Mouse (Mus musculus) retina, postnatal 1 day (tissue): ENCODE measurements around the gene D1Ertd622e.

Experiments
- DNase-seq: peaks from one replicate; pipeline ENCODE4 v3.0.0-alpha.2; 2012

The D1Ertd622e gene

DNA sequence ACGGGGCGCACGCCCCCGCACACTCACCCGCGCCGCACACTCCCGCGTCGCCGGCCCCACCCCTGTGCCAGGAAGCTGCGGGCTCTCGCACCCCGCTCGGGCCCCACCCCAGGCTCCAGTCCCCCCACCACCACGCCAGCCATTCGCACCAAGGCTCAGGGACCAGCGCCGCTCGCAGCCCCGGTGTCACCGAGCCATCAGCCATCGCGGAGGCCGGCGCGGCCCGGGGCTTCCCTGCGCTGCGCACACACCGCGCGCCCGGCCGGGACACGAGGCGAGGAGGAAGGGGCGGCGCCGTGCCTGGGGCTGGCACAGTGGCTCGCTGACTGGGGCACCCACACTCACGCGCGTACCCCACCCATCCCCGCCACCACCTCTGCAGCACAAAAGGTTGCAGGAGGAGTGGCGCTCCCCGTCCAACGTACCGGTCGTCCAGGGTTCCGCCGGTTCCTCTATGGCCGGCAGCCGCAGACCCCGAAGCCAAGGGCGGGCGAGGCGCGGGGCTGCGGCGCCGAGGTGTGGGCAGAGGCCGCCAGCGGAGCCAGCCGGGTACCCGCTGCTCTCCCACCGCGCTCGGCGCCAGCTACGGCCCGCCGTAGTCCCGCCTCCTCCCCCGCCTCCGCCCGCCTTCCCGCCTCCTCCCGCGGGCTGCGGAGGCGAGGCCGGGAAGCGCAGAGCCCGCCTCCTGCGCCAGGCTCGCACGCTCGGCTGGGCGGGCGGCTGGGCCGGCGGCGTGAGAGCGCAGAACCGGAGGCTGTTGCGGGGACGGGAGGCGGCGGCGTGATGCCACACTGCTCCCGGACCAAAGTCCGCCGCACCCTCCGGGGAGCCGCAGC lies at the start of gene D1Ertd622e:
Gene D1Ertd622e (minus strand): TSS at position 669 of the 836 bp plus-strand sequence.
- peak; percentile 92 for DNase-seq

DNA sequence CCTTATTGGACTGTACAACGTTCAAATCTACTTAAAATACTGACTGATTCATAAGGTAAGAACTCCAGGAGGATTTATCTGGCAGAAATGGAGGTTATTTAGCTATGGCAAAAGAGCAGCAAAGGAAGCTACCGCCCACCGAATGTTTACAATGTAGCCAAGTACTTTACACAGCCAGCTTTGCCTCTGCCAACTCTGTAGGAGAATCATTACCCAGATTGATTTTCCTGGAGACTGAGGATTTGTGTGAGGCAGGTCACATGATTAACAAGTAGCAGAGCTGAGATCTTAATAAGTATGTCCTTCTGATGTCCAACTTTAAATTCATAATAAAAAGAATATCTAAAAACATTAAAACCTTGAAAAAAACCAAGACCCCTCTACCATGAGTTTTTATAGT lies 48.6 kb upstream of the D1Ertd622e start:
- no peak for DNase-seq

DNA sequence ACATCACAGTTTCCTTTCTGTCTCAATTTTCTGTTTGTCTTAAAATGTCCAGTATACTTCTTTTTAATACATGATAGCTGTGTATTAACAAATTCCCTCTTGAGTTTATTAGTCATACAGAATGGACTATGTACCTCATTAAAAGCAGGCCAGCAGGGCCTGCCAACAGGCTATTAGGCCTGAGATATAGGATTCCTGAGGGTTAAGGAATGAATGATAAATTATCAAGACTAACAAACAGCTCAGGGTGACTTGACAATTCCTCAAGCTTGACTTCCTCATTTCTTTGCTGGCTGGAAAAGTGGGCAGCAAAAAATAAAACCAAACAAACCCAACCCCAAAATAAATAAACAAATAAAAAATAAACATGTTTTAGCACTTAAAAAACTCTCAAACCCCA lies 43.5 kb upstream of the D1Ertd622e start:
- DNase-seq = no peak

DNA sequence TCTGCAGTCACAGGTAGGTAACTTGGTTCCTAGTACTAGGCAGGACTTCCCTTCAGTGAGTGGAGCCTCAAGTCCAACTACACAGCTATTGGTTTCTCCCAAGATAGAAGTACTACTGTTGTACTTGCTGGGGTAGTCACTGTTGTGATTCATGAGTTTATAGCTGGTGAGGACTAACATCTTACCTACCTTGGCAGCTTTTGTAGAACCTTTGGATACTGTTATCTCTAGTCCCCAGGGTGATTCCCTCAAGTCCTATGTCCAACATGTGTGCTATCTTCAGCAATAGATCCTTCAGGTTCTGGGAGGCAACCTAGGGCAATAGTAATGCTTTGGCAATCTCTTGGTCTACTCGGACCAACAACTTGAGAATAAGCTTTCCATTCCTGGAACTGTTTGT lies 42.8 kb upstream of the D1Ertd622e start:
- no peak for DNase-seq

- DNase-seq = peak; percentile 19
Observed at GRCm38 (mm10) chr1:97698956-97699570, 37.2 kb upstream of the D1Ertd622e start.

- DNase-seq = no peak
Observed at GRCm38 (mm10) chr1:97697273-97697672, 35.4 kb upstream of the D1Ertd622e start.

- no peak for DNase-seq
Observed at GRCm38 (mm10) chr1:97693825-97694224, 32.0 kb upstream of the D1Ertd622e start.

GRCm38 (mm10) chr1:97688756-97689155 lies 26.9 kb upstream of the D1Ertd622e start:
- DNase-seq = peak; percentile 38

GRCm38 (mm10) chr1:97676526-97677177 lies 14.8 kb upstream of the D1Ertd622e start:
- DNase-seq = no peak

DNA sequence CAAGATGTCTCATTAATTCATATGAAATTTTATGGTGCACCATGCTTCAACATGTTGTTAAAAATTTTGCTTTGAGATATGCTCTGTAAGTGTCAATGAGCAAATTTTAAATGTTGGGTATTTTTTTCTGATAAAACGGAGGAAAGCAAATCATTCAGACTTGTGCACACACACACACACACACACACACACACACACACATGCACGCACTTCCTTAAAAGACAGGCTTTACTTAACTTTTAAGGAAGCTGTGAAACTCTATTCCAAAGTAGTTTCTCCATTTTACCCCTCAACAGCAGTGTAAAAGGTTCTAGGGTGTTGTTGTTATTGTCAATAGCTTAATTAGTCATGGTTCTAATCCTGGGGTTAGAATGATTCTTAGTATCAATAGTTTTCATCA lies 14.2 kb upstream of the D1Ertd622e start:
- no peak for DNase-seq

- DNase-seq = no peak
Observed at GRCm38 (mm10) chr1:97672849-97673248, 11.0 kb upstream of the D1Ertd622e start.

DNA sequence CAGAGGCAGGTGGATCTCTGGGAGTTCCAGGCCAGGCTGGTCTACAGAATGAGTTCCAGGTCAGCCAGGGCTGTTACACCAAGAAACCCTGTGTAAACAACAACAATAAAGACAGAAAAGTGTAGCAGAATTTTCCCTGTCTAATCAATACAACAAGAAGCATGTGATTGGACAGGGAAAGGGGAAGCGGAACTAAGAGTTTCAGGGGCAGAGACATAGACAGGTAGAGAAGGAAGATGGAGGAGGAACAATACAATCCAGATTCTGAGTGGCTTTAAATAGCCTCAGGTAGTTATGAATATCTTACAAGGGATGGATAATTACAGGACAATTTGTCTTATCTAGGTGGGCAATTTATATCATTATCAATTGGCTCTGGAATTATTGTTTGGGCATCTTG lies 5.4 kb upstream of the D1Ertd622e start:
- no peak for DNase-seq

DNA sequence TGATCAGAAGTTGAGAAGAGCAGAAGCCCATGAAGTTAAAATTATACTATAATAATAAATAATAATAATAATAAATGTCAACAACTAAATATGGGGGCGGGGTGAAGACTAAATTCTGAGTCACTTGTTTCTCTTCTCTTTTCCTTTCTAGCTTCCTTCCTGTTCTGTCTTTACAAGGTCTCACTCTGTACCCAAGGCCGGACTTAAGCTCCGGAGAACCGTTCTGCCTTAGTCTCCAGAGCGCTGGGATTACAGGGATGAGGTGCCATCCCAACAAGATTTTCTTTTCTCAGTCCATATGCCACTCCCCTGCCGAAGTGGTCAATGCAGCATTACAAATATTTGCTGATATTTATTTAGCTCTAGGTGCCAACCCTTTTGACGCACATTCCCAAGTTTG lies 450 bp upstream of the D1Ertd622e start:
- peak; percentile 36 for DNase-seq

GRCm38 (mm10) chr1:97660687-97661405 lies 1.0 kb downstream of the D1Ertd622e start:
- DNase-seq = peak; percentile 85

DNA sequence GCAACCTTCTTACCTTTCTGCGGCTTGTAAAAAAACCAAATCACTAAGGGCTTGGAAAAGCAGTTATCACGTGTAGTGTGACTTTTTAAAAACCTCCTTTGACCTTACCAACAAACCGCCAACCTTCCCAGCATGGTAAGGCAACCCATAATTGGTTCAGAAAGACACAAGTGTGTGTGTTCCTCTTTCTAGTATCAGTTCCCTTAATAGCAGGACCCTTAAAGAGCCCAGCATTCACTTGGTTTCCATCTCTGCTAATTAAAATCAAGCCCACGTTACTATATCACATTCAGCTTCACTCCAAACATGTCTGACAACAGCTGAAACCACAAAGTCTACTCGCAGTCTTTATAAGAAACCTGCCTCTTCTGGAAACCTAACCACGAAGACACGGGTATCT lies 2.5 kb downstream of the D1Ertd622e start:
- DNase-seq = peak; percentile 15

DNA sequence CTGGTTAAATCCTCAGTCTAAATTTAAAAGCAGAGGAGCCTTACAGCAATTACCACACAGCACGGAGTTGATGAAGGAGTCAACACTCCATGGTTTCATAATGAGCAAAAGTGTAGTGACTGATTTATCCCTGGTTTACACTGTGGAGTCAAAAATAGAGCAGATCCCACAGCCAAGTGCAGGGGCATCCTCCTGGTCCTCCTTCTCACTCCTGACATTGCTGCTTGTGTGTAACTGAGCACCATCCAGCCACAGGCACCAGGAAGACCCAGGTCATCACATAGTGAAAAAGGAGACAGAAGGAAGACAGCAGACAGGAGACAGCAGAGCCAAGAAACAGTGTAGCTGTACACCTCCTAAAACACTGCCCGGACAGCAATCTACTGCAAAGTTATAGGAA lies 4.1 kb downstream of the D1Ertd622e start:
- no peak for DNase-seq

DNA sequence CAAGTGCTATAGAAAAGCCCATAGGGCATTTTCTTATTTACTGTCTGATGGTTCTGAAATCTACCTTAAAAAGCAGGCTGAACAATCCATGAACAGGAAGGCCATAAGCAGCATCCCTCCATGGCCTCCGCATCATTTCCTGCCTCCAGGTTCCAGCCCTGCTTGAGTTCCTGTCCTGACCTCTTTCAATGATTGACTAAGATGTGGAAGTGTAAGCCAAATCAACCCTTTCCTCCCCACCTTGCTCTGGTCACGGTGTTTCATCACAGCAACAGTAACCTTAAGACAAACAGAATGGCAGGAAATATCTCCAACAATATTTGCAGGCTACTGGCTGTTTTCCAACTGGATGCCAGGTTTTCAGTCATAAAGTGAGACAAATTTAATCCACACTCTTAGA lies 4.7 kb downstream of the D1Ertd622e start:
- DNase-seq = no peak

GRCm38 (mm10) chr1:97654397-97654975 lies 7.4 kb downstream of the D1Ertd622e start:
- peak; percentile 84 for DNase-seq

- no peak for DNase-seq
Observed at GRCm38 (mm10) chr1:97650553-97651123, 11.2 kb downstream of the D1Ertd622e start.

DNA sequence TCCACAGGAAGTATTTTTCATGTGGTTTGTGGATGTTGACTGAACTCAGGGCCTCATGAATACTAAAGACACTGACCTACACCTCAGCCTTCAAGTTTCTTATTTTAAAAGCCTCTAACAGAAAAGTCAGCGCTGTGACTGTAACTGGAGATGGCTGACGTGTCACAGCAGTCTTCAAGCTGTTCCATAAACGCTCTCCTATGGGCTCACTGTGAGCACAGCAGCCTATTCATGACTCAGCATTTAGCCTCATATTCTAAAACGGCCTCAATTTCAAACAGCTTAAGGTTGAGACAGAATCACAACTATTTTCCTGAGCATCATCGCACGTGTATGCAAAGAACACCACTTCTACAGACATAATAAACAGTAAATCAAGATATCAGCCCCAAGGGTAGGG lies 11.8 kb downstream of the D1Ertd622e start:
- no peak for DNase-seq

DNA sequence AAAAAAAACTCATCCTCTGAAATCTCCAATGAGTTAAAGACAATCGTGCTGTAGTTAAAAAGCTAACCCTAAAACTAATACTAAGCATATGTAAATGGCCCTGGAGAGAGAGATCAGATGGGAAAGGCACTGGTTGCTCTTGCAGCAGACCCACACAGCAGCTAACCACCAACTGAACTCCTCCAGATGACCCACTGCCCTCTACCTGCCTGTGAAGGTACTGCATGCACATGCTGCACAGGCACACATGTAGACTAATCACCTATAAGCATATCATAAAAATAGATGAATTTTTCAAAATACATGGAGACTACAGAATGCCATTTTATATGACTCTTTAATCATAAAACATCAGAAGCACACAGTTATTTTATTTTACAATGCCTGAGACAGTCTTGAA lies 14.8 kb downstream of the D1Ertd622e start:
- DNase-seq = no peak

DNA sequence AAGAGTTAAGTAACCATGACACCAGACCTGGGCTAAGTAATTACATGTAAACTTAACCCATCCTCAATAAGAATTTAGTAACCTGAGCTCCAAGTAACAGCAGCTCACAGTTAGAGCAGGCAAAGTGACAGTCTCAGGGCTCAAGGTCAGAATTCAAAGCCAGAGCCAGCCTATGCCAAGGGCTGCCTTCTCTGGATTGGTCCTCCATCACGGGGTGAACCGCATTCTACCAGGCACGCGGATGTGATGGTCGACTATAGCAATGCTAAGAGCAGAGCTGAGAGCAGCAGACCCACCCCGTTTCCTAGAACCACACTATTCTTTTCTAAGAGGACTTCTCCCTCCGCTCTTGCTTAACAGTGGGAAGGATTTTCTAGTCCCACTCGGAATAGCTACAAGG lies 27.8 kb downstream of the D1Ertd622e start:
- DNase-seq = no peak
